Mouse (Mus musculus): ENCODE data around the gene Iqcf6.

Iqcf6 gene

GRCm38 (mm10) chr9:106657592-106657991 is 31.2 kb downstream of the Iqcf6 start:
- DNase-seq (ENCODE audit: low spot score), result no peak

GRCm38 (mm10) chr9:106659441-106659840 is 33.1 kb downstream of the Iqcf6 start:
- no peak for DNase-seq (ENCODE audit: low spot score)

- no peak for DNase-seq (ENCODE audit: low spot score)
These were observed 33.6 kb downstream of the Iqcf6 start for GRCm38 (mm10) chr9:106659935-106660334.

- DNase-seq (ENCODE audit: low spot score), result no peak
These were observed 36.8 kb downstream of the Iqcf6 start for GRCm38 (mm10) chr9:106663200-106663599.

- DNase-seq (ENCODE audit: low spot score), result no peak
These were observed 38.1 kb downstream of the Iqcf6 start for GRCm38 (mm10) chr9:106664433-106664832.

GRCm38 (mm10) chr9:106664856-106665255 is 38.5 kb downstream of the Iqcf6 start:
- no peak for DNase-seq (ENCODE audit: low spot score)

- DNase-seq (ENCODE audit: low spot score), result no peak
These were observed 47.5 kb downstream of the Iqcf6 start for GRCm38 (mm10) chr9:106673860-106674259.

GRCm38 (mm10) chr9:106675480-106675879 is 49.1 kb downstream of the Iqcf6 start:
- no peak for DNase-seq (ENCODE audit: low spot score)

GRCm38 (mm10) chr9:106675965-106676364 is 49.6 kb downstream of the Iqcf6 start:
- DNase-seq (ENCODE audit: low spot score), result no peak

GRCm38 (mm10) chr9:106676571-106676970 is 50.2 kb downstream of the Iqcf6 start:
- DNase-seq (ENCODE audit: low spot score), result no peak

All from urinary bladder, postnatal 10 days (tissue).